Mouse (Mus musculus): ENCODE results near the gene Mrpl34. TPM values are rescaled to one million over a fixed set of nuclear protein-coding genes. Genes with fewer than 3 reads are reported as not detected.
A peak's percentile ranks its signal among the peaks of the same experiment; 100 is the strongest.
"Not testable (repeated sequence)": the region's sequence is repeated elsewhere in the genome, so short reads cannot be mapped to it uniquely, and the experiment has no call there.

Mrpl34 gene
- polyA plus RNA-seq (2014; fragmentation: Nextera tagmentation; extraction: Ambion mirVana): 115 and 123 TPM in 2 replicates

GRCm38 (mm10) chr8:71464513-71465500 lies at the start of gene Mrpl34:
Mrpl34 (plus strand) TSS chr8:71464959.
- Histone ChIP-seq H3K9me3 (ENCODE audit: control insufficient read depth, low read length) (no peaks in the 10 kb centered on the region), H3K27me3 (replicated peaks; ENCODE audit: control insufficient read depth, insufficient read depth, low read length) (no peaks in the 10 kb centered on the region), H3K4me3 (ENCODE audit: low read depth, low read length) (peak within 1 kb of the TSS; percentile 91), H3K9ac (ENCODE audit: low read depth, low read length) (peak within 1 kb of the TSS; percentile 82), H3K27ac (replicated peaks; ENCODE audit: low read depth, low read length) (peak within 1 kb of the TSS; percentile 90), H3K4me2 (ENCODE audit: low read depth, low read length) (peak within 1 kb of the TSS; percentile 93), H3K4me1 (ENCODE audit: control insufficient read depth, insufficient read depth, low read length) (peaks cover 23% of the 10 kb centered on the region), H3K36me3 (ENCODE audit: control insufficient read depth, insufficient read depth, low read length) (peaks cover 22% of the 10 kb centered on the region)
- ATAC-seq (ENCODE audit: low read depth) (peak; percentile 76), DNase-seq (ENCODE audit: low spot score) (peak; percentile 99)
- WGBS: under 1% methylated on average over 52 of the region's 59 CpGs

GRCm38 (mm10) chr8:71422121-71422520 lies 42.6 kb upstream of the Mrpl34 start:
- no peak for ATAC-seq (ENCODE audit: low read depth)
- Histone ChIP-seq H3K4me1 (ENCODE audit: control insufficient read depth, insufficient read depth, low read length) (no peaks in the 10 kb centered on the region), H3K27ac (replicated peaks; ENCODE audit: low read depth, low read length) (no peak overlapping the region), H3K4me2 (ENCODE audit: low read depth, low read length) (no peak overlapping the region), H3K4me3 (ENCODE audit: low read depth, low read length) (no peak overlapping the region), H3K9ac (ENCODE audit: low read depth, low read length) (no peak overlapping the region), H3K9me3 (ENCODE audit: control insufficient read depth, low read length) (no peaks in the 10 kb centered on the region), H3K36me3 (ENCODE audit: control insufficient read depth, insufficient read depth, low read length) (no peaks in the 10 kb centered on the region), H3K27me3 (replicated peaks; ENCODE audit: control insufficient read depth, insufficient read depth, low read length) (no peaks in the 10 kb centered on the region)
- no peak for DNase-seq (ENCODE audit: low spot score)

GRCm38 (mm10) chr8:71432935-71433334 lies 31.8 kb upstream of the Mrpl34 start:
- not testable (repeated sequence) for H3K4me1 ChIP-seq (ENCODE audit: control insufficient read depth, insufficient read depth, low read length); H3K4me3 ChIP-seq (ENCODE audit: low read depth, low read length); H3K27me3 ChIP-seq (replicated peaks; ENCODE audit: control insufficient read depth, insufficient read depth, low read length); H3K27ac ChIP-seq (replicated peaks; ENCODE audit: low read depth, low read length); H3K9ac ChIP-seq (ENCODE audit: low read depth, low read length); ATAC-seq (ENCODE audit: low read depth); H3K36me3 ChIP-seq (ENCODE audit: control insufficient read depth, insufficient read depth, low read length); H3K9me3 ChIP-seq (ENCODE audit: control insufficient read depth, low read length); H3K4me2 ChIP-seq (ENCODE audit: low read depth, low read length); DNase-seq (ENCODE audit: low spot score)
- 87% methylated on average over 1 of the region's 1 CpGs for WGBS

- no peaks in the 10 kb centered on the region for H3K9me3 ChIP-seq (ENCODE audit: control insufficient read depth, low read length)
- ATAC-seq (ENCODE audit: low read depth): no peak
- no peak overlapping the region for H3K4me2 ChIP-seq (ENCODE audit: low read depth, low read length)
- H3K4me1 ChIP-seq (ENCODE audit: control insufficient read depth, insufficient read depth, low read length): no peaks in the 10 kb centered on the region
- no peak overlapping the region for H3K4me3 ChIP-seq (ENCODE audit: low read depth, low read length)
- no peaks in the 10 kb centered on the region for H3K36me3 ChIP-seq (ENCODE audit: control insufficient read depth, insufficient read depth, low read length)
- H3K9ac ChIP-seq (ENCODE audit: low read depth, low read length): no peak overlapping the region
- H3K27ac ChIP-seq (replicated peaks; ENCODE audit: low read depth, low read length): no peak overlapping the region
- no peak for DNase-seq (ENCODE audit: low spot score)
- WGBS: 38% methylated on average over 3 of the region's 3 CpGs
- H3K27me3 ChIP-seq (replicated peaks; ENCODE audit: control insufficient read depth, insufficient read depth, low read length): peaks cover 3% of the 10 kb centered on the region; the same call in 1 of the 2 replicates
Measured at GRCm38 (mm10) chr8:71437041-71437440, 27.7 kb upstream of the Mrpl34 start.

- no peak overlapping the region for H3K27ac ChIP-seq (replicated peaks; ENCODE audit: low read depth, low read length)
- no peaks in the 10 kb centered on the region for H3K9me3 ChIP-seq (ENCODE audit: control insufficient read depth, low read length)
- no peak overlapping the region for H3K4me2 ChIP-seq (ENCODE audit: low read depth, low read length)
- H3K36me3 ChIP-seq (ENCODE audit: control insufficient read depth, insufficient read depth, low read length): no peaks in the 10 kb centered on the region
- no peak for ATAC-seq (ENCODE audit: low read depth)
- no peak overlapping the region for H3K9ac ChIP-seq (ENCODE audit: low read depth, low read length)
- H3K27me3 ChIP-seq (replicated peaks; ENCODE audit: control insufficient read depth, insufficient read depth, low read length): peaks cover 6% of the 10 kb centered on the region; the same call in 1 of the 2 replicates
- no peak overlapping the region for H3K4me3 ChIP-seq (ENCODE audit: low read depth, low read length)
- peak; percentile 77 for DNase-seq (ENCODE audit: low spot score)
- H3K4me1 ChIP-seq (ENCODE audit: control insufficient read depth, insufficient read depth, low read length): no peaks in the 10 kb centered on the region
- under 1% methylated on average over 7 of the region's 7 CpGs for WGBS
Measured at GRCm38 (mm10) chr8:71441404-71441803, 23.4 kb upstream of the Mrpl34 start.

GRCm38 (mm10) chr8:71445096-71445495 lies 19.7 kb upstream of the Mrpl34 start:
- H3K27me3 ChIP-seq (replicated peaks; ENCODE audit: control insufficient read depth, insufficient read depth, low read length): peaks cover 6% of the 10 kb centered on the region; the same call in 1 of the 2 replicates
- H3K9me3 ChIP-seq (ENCODE audit: control insufficient read depth, low read length): no peaks in the 10 kb centered on the region
- ATAC-seq (ENCODE audit: low read depth): no peak
- H3K9ac ChIP-seq (ENCODE audit: low read depth, low read length): no peak overlapping the region
- no peaks in the 10 kb centered on the region for H3K4me1 ChIP-seq (ENCODE audit: control insufficient read depth, insufficient read depth, low read length)
- 72% methylated on average over 7 of the region's 7 CpGs for WGBS
- no peak overlapping the region for H3K4me3 ChIP-seq (ENCODE audit: low read depth, low read length)
- DNase-seq (ENCODE audit: low spot score): no peak
- no peak overlapping the region for H3K4me2 ChIP-seq (ENCODE audit: low read depth, low read length)
- H3K36me3 ChIP-seq (ENCODE audit: control insufficient read depth, insufficient read depth, low read length): no peaks in the 10 kb centered on the region
- no peak overlapping the region for H3K27ac ChIP-seq (replicated peaks; ENCODE audit: low read depth, low read length)

- Histone ChIP-seq H3K4me1 (ENCODE audit: control insufficient read depth, insufficient read depth, low read length) (no peaks in the 10 kb centered on the region), H3K36me3 (ENCODE audit: control insufficient read depth, insufficient read depth, low read length) (no peaks in the 10 kb centered on the region), H3K4me3 (ENCODE audit: low read depth, low read length) (no peak overlapping the region), H3K4me2 (ENCODE audit: low read depth, low read length) (no peak overlapping the region), H3K9me3 (ENCODE audit: control insufficient read depth, low read length) (no peaks in the 10 kb centered on the region), H3K27ac (replicated peaks; ENCODE audit: low read depth, low read length) (no peak overlapping the region), H3K9ac (ENCODE audit: low read depth, low read length) (no peak overlapping the region), H3K27me3 (replicated peaks; ENCODE audit: control insufficient read depth, insufficient read depth, low read length) (no peaks in the 10 kb centered on the region)
- DNase-seq (ENCODE audit: low spot score): no peak
- no peak for ATAC-seq (ENCODE audit: low read depth)
- WGBS: 63% methylated on average over 4 of the region's 4 CpGs
Measured at GRCm38 (mm10) chr8:71451337-71451736, 13.4 kb upstream of the Mrpl34 start.

- DNase-seq (ENCODE audit: low spot score): no peak
- Histone ChIP-seq H3K36me3 (ENCODE audit: control insufficient read depth, insufficient read depth, low read length) (0 out of 2 replicates have a peak, but pooled peaks cover 2% of the 10 kb centered on the region), H3K27ac (replicated peaks; ENCODE audit: low read depth, low read length) (no peak overlapping the region), H3K9me3 (ENCODE audit: control insufficient read depth, low read length) (no peaks in the 10 kb centered on the region), H3K4me3 (ENCODE audit: low read depth, low read length) (no peak overlapping the region), H3K4me2 (ENCODE audit: low read depth, low read length) (no peak overlapping the region), H3K27me3 (replicated peaks; ENCODE audit: control insufficient read depth, insufficient read depth, low read length) (no peaks in the 10 kb centered on the region), H3K9ac (ENCODE audit: low read depth, low read length) (no peak overlapping the region), H3K4me1 (ENCODE audit: control insufficient read depth, insufficient read depth, low read length) (no peaks in the 10 kb centered on the region)
- ATAC-seq (ENCODE audit: low read depth): no peak
- 47% methylated on average over 10 of the region's 11 CpGs for WGBS
Measured at GRCm38 (mm10) chr8:71451777-71452176, 13.0 kb upstream of the Mrpl34 start.

All from embryonic facial prominence, embryonic 14.5 days (tissue).